Mouse (Mus musculus) urinary bladder, postnatal 14 days (tissue): Measurements from ENCODE around the gene Tgtp1.
"Not testable (repeated sequence)": the region's sequence is repeated elsewhere in the genome, so short reads cannot be mapped to it uniquely, and the experiment has no call there.

Experiments
- DNase-seq: peaks from one replicate; pipeline ENCODE4 v3.0.0; 2021; ENCODE audit warnings: low spot score

Tgtp1 gene

DNA sequence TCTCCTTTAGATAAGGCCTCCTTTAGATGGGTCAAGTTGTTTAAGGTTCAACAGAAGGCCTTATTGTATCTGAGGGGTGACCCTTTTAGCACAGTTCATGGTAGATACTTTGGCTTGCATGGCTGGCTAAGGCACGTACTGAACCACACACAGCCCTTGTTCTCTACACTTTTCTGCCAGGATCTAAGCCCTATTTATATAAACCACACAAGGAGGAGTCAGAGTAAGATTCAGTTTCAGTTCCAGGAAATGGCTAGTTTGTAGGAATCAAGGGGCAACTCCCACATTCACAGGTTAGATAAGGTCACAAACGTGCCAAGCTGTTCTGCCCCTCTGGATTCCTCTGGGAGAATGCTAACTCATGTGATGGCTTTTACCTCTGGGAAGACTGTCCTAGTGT lies at the start of gene Tgtp1:
Tgtp1 (minus strand) TSS at position 155 of the 400 bp plus-strand sequence.
- not testable (repeated sequence) for DNase-seq

DNA sequence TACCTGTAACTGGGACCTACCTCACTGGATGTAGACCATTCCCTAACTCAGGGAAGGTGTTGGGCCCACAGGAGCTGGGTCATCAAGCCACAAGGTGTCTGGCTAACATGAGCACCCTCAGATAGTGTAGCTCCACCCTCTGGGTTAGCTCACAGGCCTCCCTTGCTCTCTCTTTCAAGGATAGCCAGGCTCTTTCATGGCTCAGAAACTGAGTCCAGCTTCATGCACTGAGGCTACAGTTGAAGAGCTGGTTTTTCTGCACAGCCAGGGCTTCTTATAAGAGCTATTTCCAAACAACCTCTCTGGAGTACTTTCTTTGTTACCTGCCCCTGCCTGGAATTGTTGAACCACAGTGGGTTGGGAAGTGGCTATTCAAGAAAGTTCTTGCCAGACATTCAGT lies 18.1 kb upstream of the Tgtp1 start:
- DNase-seq, result not testable (repeated sequence)

DNA sequence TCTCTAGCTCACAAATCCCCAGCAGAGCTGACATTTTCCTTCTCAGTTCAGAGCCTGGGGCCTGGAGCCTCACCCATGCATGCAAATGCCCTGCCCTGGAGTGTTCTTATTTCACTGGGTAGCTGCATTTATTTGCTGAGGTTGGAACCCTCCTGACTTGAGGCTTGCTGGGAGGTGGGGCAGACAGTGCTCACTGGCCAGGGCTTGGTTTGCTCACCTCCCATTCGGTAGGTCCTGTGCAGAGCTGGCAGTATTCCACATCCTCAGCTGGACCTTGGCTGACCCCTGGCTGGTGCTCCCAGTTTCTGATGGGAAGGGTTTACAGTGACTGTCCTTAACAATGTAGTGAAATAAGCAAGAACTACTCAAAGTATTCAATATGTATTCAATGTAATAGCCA lies 12.8 kb upstream of the Tgtp1 start:
- not testable (repeated sequence) for DNase-seq

DNA sequence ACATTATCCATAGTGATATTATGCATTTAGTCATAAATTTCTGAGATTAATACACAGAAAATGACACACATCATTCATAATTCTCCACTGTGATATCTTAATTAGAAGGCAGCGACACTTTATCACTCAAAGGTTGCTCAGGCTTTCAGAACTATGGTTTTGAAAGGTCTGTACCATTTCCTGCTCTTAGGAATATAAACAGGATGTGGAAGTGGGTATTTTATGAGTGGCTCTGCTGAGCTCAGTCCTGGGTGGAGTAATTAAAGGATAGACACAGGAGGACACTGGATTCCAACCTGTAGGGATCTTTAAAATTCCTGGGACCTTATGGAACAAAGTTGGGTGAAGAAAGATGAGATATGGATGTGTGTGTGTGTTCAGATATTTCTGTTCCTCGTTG lies 12.3 kb upstream of the Tgtp1 start:
- DNase-seq, result not testable (repeated sequence)

DNA sequence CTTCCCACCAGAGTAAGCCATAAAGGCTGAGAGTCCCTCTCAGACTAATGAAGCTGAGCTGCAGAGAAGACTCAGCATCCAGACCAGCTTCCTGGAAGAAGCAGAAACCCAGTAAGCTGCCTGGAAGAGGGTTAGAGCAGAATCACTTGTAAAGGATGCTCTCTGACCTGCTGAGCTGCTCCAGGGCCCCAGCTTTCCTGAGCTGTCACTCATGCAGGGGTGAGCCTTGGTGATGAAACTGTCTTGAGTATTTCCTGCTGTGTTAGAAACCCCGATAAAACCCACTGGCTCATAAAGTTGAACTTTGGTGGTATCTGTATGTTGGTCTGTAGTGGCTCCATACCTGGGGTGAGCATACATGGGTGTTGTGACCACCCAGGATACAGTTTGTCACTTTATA lies 6.4 kb upstream of the Tgtp1 start:
- DNase-seq, result not testable (repeated sequence)

DNA sequence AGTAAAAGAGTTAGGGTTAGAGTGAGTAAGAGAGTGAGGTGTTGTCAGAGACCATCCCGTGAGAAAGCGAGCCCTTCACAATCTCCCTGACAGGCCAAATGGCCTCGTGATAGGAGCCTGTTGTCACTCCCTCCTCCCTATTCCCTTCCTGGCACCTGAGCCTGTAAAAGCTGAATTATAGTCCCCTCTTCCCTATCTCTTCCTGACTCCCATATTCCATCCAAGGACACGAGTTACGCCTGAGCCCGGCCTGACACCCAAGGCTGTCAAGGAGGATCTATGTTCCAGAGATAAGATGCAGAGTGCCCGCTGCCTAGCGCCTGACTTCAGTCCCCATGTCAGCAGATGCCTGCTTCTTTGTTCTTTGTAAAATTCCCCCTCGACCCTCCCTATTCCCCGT lies 676 bp downstream of the Tgtp1 start:
- DNase-seq, result peak; percentile 2

DNA sequence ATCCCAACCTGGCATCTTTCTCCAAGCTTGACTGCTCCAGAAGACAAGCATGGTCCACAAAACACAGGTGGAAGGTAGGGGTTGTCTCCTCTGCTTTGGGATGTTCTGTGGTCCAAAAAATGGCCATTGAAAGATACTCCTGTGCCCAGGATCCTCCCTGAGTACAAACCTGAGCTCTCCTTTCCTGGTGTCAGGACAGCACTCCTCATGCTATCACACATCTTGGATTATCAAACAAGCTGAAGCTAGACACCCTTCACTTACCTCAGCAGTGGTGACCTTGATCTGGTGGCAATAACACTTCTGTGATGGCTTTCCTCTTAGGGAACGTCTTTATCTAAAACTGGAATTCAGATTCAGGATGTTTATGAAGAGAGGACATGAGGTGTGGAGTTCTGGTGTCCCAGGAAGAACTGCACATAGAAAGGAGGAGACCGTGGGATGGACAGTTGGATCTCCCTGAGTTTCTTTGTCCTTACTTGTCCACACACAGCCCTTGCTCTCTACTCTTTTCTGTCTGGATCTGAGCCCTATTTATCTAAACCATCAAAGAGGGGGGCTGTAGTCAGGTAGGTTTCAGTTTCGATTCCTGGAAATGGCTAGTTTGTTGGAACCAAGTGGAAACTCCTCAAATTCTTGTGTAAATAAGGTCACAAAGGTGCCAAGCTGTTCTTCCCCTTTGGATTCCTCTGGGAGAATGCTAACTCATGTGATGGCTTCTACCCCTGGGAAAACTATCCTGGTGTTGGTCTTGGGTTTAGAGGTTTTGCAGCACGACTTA lies 2.0 kb downstream of the Tgtp1 start, which contains the start of gene Gm12185:
Gm12185 (minus strand) TSS at position 487 of the 781 bp plus-strand sequence.
- DNase-seq, result not testable (repeated sequence)

DNA sequence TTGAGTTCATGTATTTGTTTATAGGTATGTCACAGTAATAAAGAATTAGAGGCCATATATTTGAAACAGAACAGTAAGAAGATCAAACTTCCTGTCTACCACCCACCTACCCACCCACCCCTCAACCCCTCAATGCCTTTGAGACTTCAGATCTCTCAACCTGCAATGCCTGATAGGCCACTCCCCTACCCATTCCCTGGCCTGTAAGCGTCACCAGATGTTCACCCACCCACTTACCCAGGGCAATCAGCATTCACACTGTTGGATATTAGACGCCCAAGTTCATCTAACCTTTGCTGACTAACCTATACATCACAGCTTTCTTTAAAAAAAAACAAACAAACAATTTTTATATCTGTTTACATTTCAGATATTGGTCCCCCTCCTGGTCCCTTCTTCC lies 4.0 kb downstream of the Tgtp1 start:
- not testable (repeated sequence) for DNase-seq

DNA sequence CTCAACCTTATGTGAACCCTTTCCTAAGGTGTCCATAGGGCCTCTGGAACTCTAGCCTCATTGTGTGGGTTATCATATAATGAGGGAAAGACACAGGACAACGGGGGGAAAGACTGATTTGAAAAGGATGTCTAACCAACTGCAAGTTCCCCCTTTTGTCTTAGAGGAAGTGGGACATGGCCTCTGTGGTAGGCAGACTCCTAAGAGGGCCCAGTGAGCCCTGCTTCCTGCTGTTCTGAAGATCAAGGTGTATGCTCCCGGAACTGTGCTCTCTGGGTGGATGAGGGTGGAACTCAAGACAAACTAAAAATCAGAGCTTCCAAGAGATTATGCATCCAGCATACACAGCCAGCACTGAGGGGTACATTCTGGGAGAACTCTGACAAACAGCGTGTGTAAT lies 5.8 kb downstream of the Tgtp1 start:
- not testable (repeated sequence) for DNase-seq

DNA sequence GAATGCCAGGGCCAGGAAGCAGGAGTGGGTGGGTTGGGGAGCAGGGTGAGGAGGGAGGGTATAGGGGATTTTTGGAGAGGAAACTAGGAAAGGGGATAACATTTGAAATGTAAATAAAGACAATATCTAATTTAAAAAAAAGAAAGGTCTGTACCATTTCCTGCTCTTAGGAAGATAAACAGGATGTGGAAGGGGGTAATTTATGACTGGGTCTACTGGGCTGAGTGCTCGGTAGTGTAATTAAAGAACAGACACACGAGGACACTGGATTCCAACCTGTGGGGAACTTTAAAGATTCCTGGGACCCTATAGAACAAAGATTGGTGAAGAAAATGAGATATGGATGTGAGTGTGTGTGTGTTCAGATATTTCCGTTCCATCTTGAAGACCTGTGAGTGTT lies 11.1 kb downstream of the Tgtp1 start:
- not testable (repeated sequence) for DNase-seq

DNA sequence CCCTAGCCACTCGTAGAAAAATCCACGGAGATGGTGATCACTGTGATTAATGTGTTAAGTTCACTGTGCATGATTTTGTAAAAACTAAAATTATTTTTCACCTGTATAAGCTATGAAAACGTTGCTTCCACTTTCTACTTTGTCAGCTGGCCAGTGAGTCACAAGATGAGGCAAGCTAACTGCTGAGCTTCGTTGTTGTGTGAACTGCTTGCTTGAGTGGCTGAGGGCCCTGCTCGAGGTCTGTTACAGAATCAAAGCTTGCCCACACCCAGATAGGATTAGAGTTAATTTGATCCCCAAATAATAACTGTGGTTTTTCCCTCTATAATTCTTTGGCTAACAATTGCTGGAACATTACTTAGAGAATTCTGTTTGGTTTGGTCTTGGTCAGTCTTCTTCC lies 13.9 kb downstream of the Tgtp1 start:
- not testable (repeated sequence) for DNase-seq

DNA sequence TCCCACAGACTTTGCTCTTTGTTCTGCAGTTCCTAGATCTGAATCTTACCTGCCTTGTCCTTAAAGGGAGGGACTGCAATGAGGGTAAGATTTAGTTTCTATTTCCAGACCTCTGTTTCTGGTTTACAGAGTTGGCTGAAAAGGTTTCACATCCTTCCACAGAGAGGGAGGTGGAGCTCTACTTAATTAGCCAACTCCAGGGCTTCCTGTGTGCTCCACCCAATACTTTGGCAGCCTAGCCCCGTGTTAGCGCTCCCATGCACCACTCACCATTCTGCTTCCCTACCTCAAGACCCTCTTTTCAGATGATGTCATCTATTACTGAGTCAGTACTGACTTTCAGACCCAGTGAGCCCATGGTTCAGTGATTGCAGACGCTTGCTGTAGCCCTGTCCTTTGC lies 14.7 kb downstream of the Tgtp1 start, which contains the start of gene 9930111J21Rik1:
9930111J21Rik1 (minus strand) TSS at position 148 of the 400 bp plus-strand sequence.
- DNase-seq, result not testable (repeated sequence)

DNA sequence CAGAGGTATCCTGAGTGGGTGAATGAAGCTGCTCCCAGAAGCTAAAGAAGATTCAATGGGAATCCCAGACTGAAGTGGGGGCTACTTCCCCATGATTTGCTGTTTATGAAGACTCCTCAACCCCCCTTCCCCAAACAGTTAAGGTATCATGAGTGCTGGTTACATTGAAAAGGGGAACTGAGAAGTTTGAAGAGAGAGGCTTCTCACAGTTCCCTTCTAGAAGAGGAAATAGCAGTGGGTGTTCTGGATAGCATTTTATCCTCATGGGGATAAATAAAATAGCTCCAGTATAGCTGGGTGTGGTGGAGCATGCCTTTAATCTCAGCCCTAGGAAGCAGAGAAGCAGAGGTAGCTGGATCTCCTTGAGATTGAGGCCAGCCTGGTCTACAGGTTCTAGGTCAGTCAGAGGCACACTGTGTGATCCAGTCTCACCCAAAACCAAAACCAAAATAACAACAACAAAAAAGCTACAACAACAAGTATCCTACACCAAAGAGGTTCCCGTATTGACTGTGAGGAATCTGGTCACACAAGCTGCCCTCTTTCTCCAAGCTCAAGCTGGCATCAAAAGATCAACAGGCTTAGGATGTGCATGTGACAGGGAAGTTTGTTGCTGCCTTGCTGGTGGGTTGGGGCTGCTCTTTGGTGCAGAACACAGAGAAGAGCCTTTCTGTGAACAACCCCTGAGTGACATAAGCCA lies 15.6 kb downstream of the Tgtp1 start, which contains the start of gene Olfr56:
Olfr56 (plus strand) TSS at position 650 of the 700 bp plus-strand sequence.
- DNase-seq, result not testable (repeated sequence)

DNA sequence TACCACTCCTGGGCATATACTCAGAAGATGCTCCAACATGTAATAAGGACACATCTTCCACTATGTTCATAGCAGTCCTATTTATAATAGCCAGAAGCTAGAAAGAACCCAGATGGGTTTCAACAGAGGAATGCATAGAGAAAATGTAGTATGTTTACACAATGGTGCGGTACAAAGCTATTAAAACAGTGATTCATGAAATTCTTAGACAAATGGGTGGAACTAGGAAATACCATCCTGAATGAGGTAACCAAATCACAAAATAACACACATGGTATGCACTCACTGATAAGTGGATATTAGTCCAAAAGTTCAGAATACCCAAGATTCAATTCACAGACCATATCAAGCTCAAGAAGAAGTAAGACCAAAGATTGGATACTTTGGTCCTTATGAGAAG lies 19.3 kb downstream of the Tgtp1 start:
- not testable (repeated sequence) for DNase-seq

DNA sequence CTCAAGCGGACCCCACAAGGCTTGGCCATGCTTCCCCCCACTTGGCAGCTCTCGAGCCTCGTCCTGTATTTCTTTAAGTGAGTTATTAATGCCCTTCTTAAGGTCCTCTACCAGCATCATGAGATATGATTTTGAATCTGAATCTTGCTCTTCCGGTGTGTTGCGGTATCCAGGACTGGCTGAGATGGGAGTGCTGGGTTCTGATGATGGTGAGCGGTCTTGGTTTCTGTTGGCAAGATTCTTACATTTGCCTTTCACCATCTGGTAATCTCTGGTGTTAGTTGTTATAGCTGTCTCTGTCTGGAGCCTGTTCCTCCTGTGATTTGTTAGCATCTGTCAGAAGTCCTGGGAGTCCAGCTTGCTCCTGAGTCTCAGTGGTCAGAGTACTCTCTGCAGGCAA lies 47.9 kb downstream of the Tgtp1 start, which contains the start of gene Psme2b:
Psme2b (minus strand) TSS at position 101 of the 400 bp plus-strand sequence.
- DNase-seq, result not testable (repeated sequence)

DNA sequence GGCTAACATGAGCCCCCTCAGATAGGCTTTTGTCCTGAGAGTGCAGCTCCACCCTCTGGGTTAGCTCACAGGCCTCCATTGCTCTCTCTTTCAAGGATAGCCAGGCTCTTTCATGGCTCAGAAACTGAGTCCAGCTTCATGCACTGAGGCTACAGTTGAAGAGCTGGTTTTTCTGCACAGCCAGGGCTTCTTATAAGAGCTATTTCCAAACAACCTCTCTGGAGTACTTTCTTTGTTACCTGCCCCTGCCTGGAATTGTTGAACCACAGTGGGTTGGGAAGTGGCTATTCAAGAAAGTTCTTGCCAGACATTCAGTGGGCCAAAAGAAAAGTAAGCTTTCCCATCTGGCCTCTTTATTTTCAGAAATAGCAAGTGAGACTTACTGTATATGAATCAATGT lies 54.7 kb downstream of the Tgtp1 start:
- DNase-seq, result not testable (repeated sequence)
